Mouse (Mus musculus) bone marrow, adult 2 months (tissue): Measurements from ENCODE around the gene Btf3l4. TPM values are rescaled to one million over a fixed set of nuclear protein-coding genes. Genes with fewer than 3 reads are reported as not detected.

Experiments
- H3K27ac ChIP-seq: fragments of 200-500 bp; 2 replicates; pipeline ENCODE4 v1.5.1; 2012; ENCODE audit warnings: low read depth, mild to moderate bottlenecking, control low read depth, inconsistent platforms, low read length; ENCODE audit not compliant: control insufficient read depth, poor library complexity, insufficient read depth
- H3K4me1 ChIP-seq: fragments of 200-500 bp; 2 replicates; pipeline ENCODE4 v1.6.1; 2011; ENCODE audit warnings: low read length; ENCODE audit not compliant: control insufficient read depth, insufficient read depth
- H3K4me3 ChIP-seq: fragments of 200-500 bp; replicated peaks from 2 replicates; pipeline ENCODE3; 2011; ENCODE audit warnings: mild to moderate bottlenecking, low read depth, low read length, control low read depth; ENCODE audit not compliant: control insufficient read depth
- CTCF ChIP-seq: fragments of 200-500 bp; IDR thresholded peaks from 2 replicates; pipeline ENCODE4 v1.5.1; 2011; ENCODE audit warnings: low read length, control low read depth; ENCODE audit not compliant: control insufficient read depth, insufficient read depth
- POLR2A ChIP-seq: fragments of 200-500 bp; IDR thresholded peaks from 2 replicates; pipeline ENCODE4 v1.6.1; 2011; ENCODE audit warnings: low read depth, mild to moderate bottlenecking, control low read depth, low read length, borderline replicate concordance; ENCODE audit not compliant: control insufficient read depth
- WGBS: fragments of 180-500 bp; shearing (Covaris S2); methylation state at CpG from one replicate; pipeline ENCODE4 v1.1.7; 2018; 5-methylcytosine and 5-hydroxymethylcytosine counted together
- polyA plus RNA-seq: library from polyadenylated mRNA; stranded (reverse); fragments of >200 nt; gene quantifications from 2 replicates; pipeline ENCODE4 v1.2.4, GENCODE M21; 2011; ENCODE audit warnings: low replicate concordance; ENCODE audit not compliant: missing spikeins, insufficient read depth, insufficient read length

The Btf3l4 gene
- polyA plus RNA-seq: 23.5 and 29.2 TPM in 2 replicates

GRCm38 (mm10) chr4:108832916-108833827 is at the start of gene Btf3l4:
Gene Btf3l4 (minus strand): TSS chr4:108833614.
- Histone ChIP-seq H3K27ac (peak within 1 kb of the TSS; percentile 87), H3K4me1 (no peaks in the 10 kb centered on the region), H3K4me3 (peak within 1 kb of the TSS; percentile 83)
- under 1% methylated on average over 72 of the region's 73 CpGs for WGBS
- TF ChIP-seq POLR2A (peak; percentile 44; the same call in 1 of the 2 replicates), CTCF (no peak)

- Histone ChIP-seq H3K4me3 (peak within 1 kb of the TSS; percentile 18), H3K4me1 (no peaks in the 10 kb centered on the region; the same call in none of the 2 replicates), H3K27ac (no peak within 1 kb of the TSS; the same call in 1 of the 2 replicates)
- TF ChIP-seq CTCF (no peak), POLR2A (no peak; the same call in 1 of the 2 replicates)
- 2% methylated on average over 46 of the region's 46 CpGs for WGBS
Observed at GRCm38 (mm10) chr4:108878963-108879822, 45.8 kb upstream of the Btf3l4 start, which contains the start of gene Rab3b. Gene Rab3b (plus strand): TSS chr4:108879063.

GRCm38 (mm10) chr4:108877901-108878300 is 44.5 kb upstream of the Btf3l4 start:
- no peak for TF ChIP-seq CTCF
- TF ChIP-seq POLR2A: no peak
- no peaks in the 10 kb centered on the region; the same call in none of the 2 replicates for H3K4me1 ChIP-seq
- WGBS: 81% methylated on average over 6 of the region's 6 CpGs
- H3K4me3 ChIP-seq: no peak overlapping the region
- H3K27ac ChIP-seq: no peak overlapping the region

GRCm38 (mm10) chr4:108873746-108874145 is 40.3 kb upstream of the Btf3l4 start:
- H3K4me1 ChIP-seq: no peaks in the 10 kb centered on the region
- WGBS: 93% methylated on average over 5 of the region's 5 CpGs
- H3K27ac ChIP-seq: no peak overlapping the region
- no peak overlapping the region for H3K4me3 ChIP-seq
- TF ChIP-seq POLR2A: no peak
- TF ChIP-seq CTCF: no peak

GRCm38 (mm10) chr4:108869730-108870374 is 36.4 kb upstream of the Btf3l4 start:
- 38% methylated on average over 10 of the region's 10 CpGs for WGBS
- TF ChIP-seq POLR2A: no peak
- TF ChIP-seq CTCF: peak; percentile 73
- Histone ChIP-seq H3K27ac (no peak overlapping the region), H3K4me3 (no peak overlapping the region), H3K4me1 (no peaks in the 10 kb centered on the region)

GRCm38 (mm10) chr4:108866806-108867205 is 33.4 kb upstream of the Btf3l4 start:
- TF ChIP-seq CTCF: no peak
- TF ChIP-seq POLR2A: no peak
- WGBS: 69% methylated on average over 7 of the region's 7 CpGs
- Histone ChIP-seq H3K4me3 (no peak overlapping the region), H3K4me1 (no peaks in the 10 kb centered on the region; the same call in 1 of the 2 replicates), H3K27ac (no peak overlapping the region)

- peak within 1 kb of the TSS; percentile 92 for H3K27ac ChIP-seq
- 3% methylated on average over 20 of the region's 20 CpGs for WGBS
- TF ChIP-seq POLR2A (no peak), CTCF (no peak)
- peak within 1 kb of the TSS; percentile 100 for H3K4me3 ChIP-seq
- H3K4me1 ChIP-seq: no peaks in the 10 kb centered on the region
Observed at GRCm38 (mm10) chr4:108848505-108848848, 15.1 kb upstream of the Btf3l4 start, which contains the start of gene A730015C16Rik. Gene A730015C16Rik (minus strand): TSS chr4:108848619.
